Mouse (Mus musculus) hindbrain, embryonic 12.5 days (tissue): ENCODE measurements at regions not wholly inside any gene's neighbourhood (a gene's known extent, or its start where the extent isn't known, plus 50 kb on each side); places are given as distances from the start of the nearest gene placed in this dataset.

Experiments
- ATAC-seq: fragments of 200-750 bp; cut with Nextera tagmentation; 2 replicates; pipeline ENCODE4 v1.8.0; 2017; ENCODE audit warnings: moderate TSS enrichment; ENCODE audit not compliant: low FRiP score
- H3K27ac ChIP-seq: fragments of 300-500 bp; sonication (generic); 2 replicates; pipeline ENCODE4 v1.5.1; 2016; ENCODE audit warnings: mild to moderate bottlenecking
- H3K27me3 ChIP-seq: fragments of 300-500 bp; sonication (generic); 2 replicates; pipeline ENCODE4 v1.6.1; 2016; ENCODE audit warnings: mild to moderate bottlenecking
- H3K36me3 ChIP-seq: fragments of 300-500 bp; sonication (generic); 2 replicates; pipeline ENCODE4 v1.6.1; 2016; ENCODE audit warnings: mild to moderate bottlenecking
- H3K4me1 ChIP-seq: fragments of 300-500 bp; sonication (generic); 2 replicates; pipeline ENCODE4 v1.6.1; 2016
- H3K4me2 ChIP-seq: fragments of 300-500 bp; sonication (generic); replicated peaks from 2 replicates; pipeline ENCODE4 v1.6.1; 2016; ENCODE audit warnings: mild to moderate bottlenecking
- H3K4me3 ChIP-seq: fragments of 300-500 bp; sonication (generic); 2 replicates; pipeline ENCODE4 v1.5.1; 2016; ENCODE audit warnings: mild to moderate bottlenecking
- H3K9ac ChIP-seq: fragments of 300-500 bp; sonication (generic); 2 replicates; pipeline ENCODE4 v1.6.1; 2016; ENCODE audit warnings: mild to moderate bottlenecking, moderate library complexity
- H3K9me3 ChIP-seq: fragments of 300-500 bp; sonication (generic); replicated peaks from 2 replicates; pipeline ENCODE4 v1.6.1; 2016; ENCODE audit warnings: mild to moderate bottlenecking
- WGBS: fragments of 180-500 bp; shearing (Covaris S2); methylation state at CpG from one replicate; pipeline ENCODE4 v1.1.7; 2016; 5-methylcytosine and 5-hydroxymethylcytosine counted together

DNA sequence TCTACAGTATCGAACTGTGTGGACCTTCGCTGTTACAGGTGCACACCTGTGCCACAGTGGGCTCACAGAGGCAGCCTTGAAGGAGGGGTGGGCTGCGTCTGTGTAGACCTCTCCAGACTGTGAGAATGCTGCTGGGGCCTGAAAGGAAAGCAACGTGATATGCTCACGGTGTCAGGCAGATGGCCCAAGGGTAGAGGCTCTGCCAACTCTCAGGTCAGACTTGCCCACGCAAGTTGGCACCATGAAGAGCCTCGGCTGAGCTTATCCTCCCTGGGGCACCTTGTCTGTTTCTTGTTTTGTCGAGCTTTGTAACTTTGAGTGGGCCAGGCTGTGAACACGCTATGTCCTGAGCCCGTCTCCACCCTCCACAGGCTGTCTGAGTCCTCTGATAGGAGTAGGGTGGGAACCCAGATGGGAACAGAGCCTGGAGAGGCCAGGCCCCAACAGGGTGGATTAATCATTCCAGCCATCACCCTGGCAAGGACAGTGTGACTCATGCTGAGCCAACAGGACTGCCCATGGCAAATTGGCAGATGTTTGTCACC is 558.6 kb downstream of the Vrk1 start:
- H3K27ac ChIP-seq = no peak overlapping the region
- no peak overlapping the region for H3K9ac ChIP-seq
- no peak for ATAC-seq
- no peaks in the 10 kb centered on the region for H3K9me3 ChIP-seq
- 0 out of 2 replicates have a peak, but pooled peaks cover 3% of the 10 kb centered on the region for H3K27me3 ChIP-seq
- peaks cover 4% of the 10 kb centered on the region; the same call in 1 of the 2 replicates for H3K4me1 ChIP-seq
- H3K4me3 ChIP-seq = no peak overlapping the region
- 91% methylated on average over 10 of the region's 10 CpGs for WGBS
- H3K4me2 ChIP-seq = no peak overlapping the region
- no peaks in the 10 kb centered on the region for H3K36me3 ChIP-seq

DNA sequence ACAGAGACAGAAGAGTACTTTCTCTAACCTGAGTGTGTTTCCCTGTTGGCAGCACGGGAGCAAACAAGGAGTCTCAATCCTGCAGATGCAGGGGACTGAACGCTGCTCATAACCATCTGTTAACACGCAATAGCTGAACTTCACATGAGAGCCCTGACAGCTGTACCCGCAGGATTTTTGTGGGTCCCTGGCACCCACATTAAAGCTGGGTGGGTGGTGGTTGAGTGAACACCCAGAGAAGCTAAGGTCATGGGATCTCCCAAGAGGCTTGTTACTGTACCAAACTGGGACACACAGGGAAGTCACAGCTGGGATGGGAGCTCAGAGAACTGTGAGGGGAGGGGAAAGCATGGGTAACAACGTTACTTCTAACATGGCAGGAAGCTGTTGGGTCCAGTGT is 562.9 kb downstream of the Vrk1 start:
- no peaks in the 10 kb centered on the region for H3K9me3 ChIP-seq
- no peaks in the 10 kb centered on the region for H3K36me3 ChIP-seq
- H3K9ac ChIP-seq = no peak overlapping the region
- H3K4me3 ChIP-seq = no peak overlapping the region
- ATAC-seq = no peak
- no peak overlapping the region for H3K4me2 ChIP-seq
- H3K27me3 ChIP-seq = 0 out of 2 replicates have a peak, but pooled peaks cover 3% of the 10 kb centered on the region
- no peak overlapping the region for H3K27ac ChIP-seq
- WGBS = 90% methylated on average over 5 of the region's 5 CpGs
- no peaks in the 10 kb centered on the region for H3K4me1 ChIP-seq

DNA sequence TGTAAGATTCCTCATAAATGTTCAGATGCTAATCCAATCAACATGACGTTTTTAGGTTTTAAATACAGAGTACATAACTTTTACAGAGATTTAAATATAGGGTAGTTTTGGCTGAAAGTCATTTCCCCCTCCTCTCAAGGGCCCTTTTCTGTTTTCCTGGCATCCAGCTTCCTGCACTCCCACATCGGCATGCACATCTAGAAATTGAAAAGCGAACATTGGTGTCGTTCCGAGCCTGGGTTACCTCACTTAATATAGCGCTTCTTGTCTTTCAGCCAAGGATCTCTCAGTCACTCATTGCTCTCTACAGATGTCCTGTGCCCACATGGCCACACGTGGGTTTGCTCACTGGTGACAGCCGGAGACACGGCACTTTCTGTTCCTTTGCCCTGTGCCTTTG is 572.7 kb downstream of the Vrk1 start:
- Histone ChIP-seq H3K4me3 (no peak overlapping the region), H3K9ac (no peak overlapping the region), H3K4me2 (no peak overlapping the region), H3K9me3 (no peaks in the 10 kb centered on the region), H3K27me3 (no peaks in the 10 kb centered on the region), H3K4me1 (no peaks in the 10 kb centered on the region), H3K27ac (no peak overlapping the region), H3K36me3 (no peaks in the 10 kb centered on the region)
- WGBS = 75% methylated on average over 9 of the region's 9 CpGs
- ATAC-seq = no peak

DNA sequence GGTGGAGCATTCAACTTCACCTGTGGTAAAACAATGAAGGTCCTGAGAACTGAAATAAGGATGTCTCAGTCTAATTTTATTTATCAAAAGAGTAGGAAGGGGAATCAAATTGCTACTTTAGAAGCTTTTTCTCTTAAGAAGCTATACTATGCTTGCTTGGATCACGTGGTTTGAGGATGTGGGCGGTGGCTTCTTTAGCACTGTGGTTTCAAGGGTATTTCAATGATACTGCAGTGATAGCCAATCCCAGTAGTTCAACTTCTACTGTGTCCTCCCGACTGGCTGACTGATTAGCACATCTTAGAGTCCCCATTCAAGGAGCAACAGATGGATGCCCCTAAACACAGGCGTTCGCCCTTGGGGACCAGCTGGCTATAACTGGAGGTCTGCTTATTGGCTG is 575.6 kb downstream of the Vrk1 start:
- Histone ChIP-seq H3K4me1 (no peaks in the 10 kb centered on the region), H3K4me3 (no peak overlapping the region), H3K27me3 (no peaks in the 10 kb centered on the region), H3K4me2 (no peak overlapping the region), H3K27ac (no peak overlapping the region), H3K9ac (no peak overlapping the region), H3K9me3 (no peaks in the 10 kb centered on the region), H3K36me3 (no peaks in the 10 kb centered on the region)
- 90% methylated on average over 5 of the region's 5 CpGs for WGBS
- ATAC-seq = no peak

GRCm38 (mm10) chr12:106592686-106593085 is 582.7 kb downstream of the Vrk1 start:
- no peaks in the 10 kb centered on the region for H3K36me3 ChIP-seq
- peaks cover 6% of the 10 kb centered on the region for H3K4me1 ChIP-seq
- WGBS = 83% methylated on average over 9 of the region's 9 CpGs

GRCm38 (mm10) chr12:106597636-106598035 is 587.6 kb downstream of the Vrk1 start:
- H3K36me3 ChIP-seq = no peaks in the 10 kb centered on the region
- H3K27ac ChIP-seq = 0 out of 2 replicates have a peak overlapping the region, but pooled peaks have one; percentile 37
- no peak overlapping the region for H3K4me3 ChIP-seq
- H3K27me3 ChIP-seq = no peaks in the 10 kb centered on the region
- no peak for ATAC-seq
- WGBS = 33% methylated on average over 12 of the region's 12 CpGs
- no peak overlapping the region for H3K9ac ChIP-seq
- H3K4me2 ChIP-seq = 0 out of 2 replicates have a peak overlapping the region, but pooled peaks have one; percentile 15
- no peaks in the 10 kb centered on the region for H3K9me3 ChIP-seq
- H3K4me1 ChIP-seq = peaks cover 6% of the 10 kb centered on the region

More at GRCm38 (mm10) chr12:106592686-106593085, 582.7 kb downstream of the Vrk1 start:
- Histone ChIP-seq H3K9me3 (no peaks in the 10 kb centered on the region), H3K9ac (no peak overlapping the region), H3K27ac (no peak overlapping the region), H3K4me3 (no peak overlapping the region), H3K4me2 (no peak overlapping the region), H3K27me3 (no peaks in the 10 kb centered on the region)
- no peak for ATAC-seq

DNA sequence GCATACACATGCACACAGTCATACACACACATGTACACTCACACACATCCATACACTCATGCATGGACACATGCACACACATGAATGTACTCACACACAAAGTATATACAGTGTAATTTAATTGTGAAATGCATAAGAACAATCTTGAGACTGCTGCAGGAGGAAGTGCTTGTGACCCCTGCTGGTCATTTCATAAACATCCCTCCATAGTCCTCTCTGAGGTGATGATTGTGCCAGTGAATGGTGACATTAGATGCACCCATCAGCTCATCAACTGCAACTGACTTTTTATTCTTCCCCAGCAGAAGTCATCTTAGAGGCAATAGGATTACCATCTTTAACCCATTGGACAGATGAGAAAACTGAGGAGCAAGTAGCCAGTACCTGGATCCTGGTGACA is 597.2 kb downstream of the Vrk1 start:
- no peak overlapping the region for H3K9ac ChIP-seq
- H3K27ac ChIP-seq = peak overlapping the region; percentile 57

GRCm38 (mm10) chr12:106607655-106608337 is 597.8 kb downstream of the Vrk1 start:
- Histone ChIP-seq H3K9ac (no peak overlapping the region), H3K9me3 (no peaks in the 10 kb centered on the region), H3K36me3 (no peaks in the 10 kb centered on the region), H3K4me1 (peaks cover 9% of the 10 kb centered on the region), H3K27me3 (no peaks in the 10 kb centered on the region), H3K4me3 (no peak overlapping the region), H3K27ac (peak overlapping the region; percentile 57), H3K4me2 (no peak overlapping the region)
- peak; percentile 48 for ATAC-seq
- WGBS = 49% methylated on average over 9 of the region's 11 CpGs

More for the DNA sequence above, 597.2 kb downstream of the Vrk1 start:
- Histone ChIP-seq H3K4me1 (peaks cover 9% of the 10 kb centered on the region), H3K9me3 (no peaks in the 10 kb centered on the region), H3K4me2 (no peak overlapping the region), H3K4me3 (no peak overlapping the region), H3K36me3 (no peaks in the 10 kb centered on the region), H3K27me3 (no peaks in the 10 kb centered on the region)
- ATAC-seq = no peak

DNA sequence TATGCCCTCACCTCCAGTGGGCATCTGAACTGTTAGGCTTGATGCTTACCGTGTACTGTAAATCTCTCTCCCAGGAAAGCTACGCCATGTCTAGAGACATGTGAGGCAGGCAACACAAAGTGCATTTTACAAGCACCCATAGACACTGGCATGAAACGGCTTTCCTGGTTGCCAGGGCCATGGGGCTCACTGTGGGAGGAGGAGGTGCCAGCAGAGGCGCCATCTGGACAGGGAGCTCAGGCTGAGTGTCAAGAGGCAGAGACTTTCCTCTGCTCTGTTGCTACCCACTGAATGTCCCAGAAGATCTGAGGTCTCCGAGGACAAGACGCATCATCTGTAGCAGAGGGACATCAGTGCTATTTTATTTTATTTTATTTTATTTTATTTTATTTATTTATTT is 608.7 kb downstream of the Vrk1 start:
- Histone ChIP-seq H3K9me3 (no peaks in the 10 kb centered on the region), H3K27me3 (no peaks in the 10 kb centered on the region), H3K4me1 (no peaks in the 10 kb centered on the region), H3K9ac (no peak overlapping the region), H3K36me3 (no peaks in the 10 kb centered on the region), H3K4me3 (no peak overlapping the region), H3K27ac (no peak overlapping the region), H3K4me2 (no peak overlapping the region)
- no peak for ATAC-seq
- 95% methylated on average over 6 of the region's 6 CpGs for WGBS

GRCm38 (mm10) chr12:106626786-106627185 is 616.8 kb downstream of the Vrk1 start:
- Histone ChIP-seq H3K4me2 (0 out of 2 replicates have a peak overlapping the region, but pooled peaks have one; percentile 3), H3K27ac (0 out of 2 replicates have a peak overlapping the region, but pooled peaks have one; percentile 18), H3K36me3 (no peaks in the 10 kb centered on the region), H3K4me1 (peaks cover 2% of the 10 kb centered on the region; the same call in 1 of the 2 replicates), H3K9me3 (no peaks in the 10 kb centered on the region), H3K9ac (0 out of 2 replicates have a peak overlapping the region, but pooled peaks have one; percentile 32), H3K27me3 (no peaks in the 10 kb centered on the region), H3K4me3 (no peak overlapping the region)
- 44% methylated on average over 15 of the region's 15 CpGs for WGBS
- no peak for ATAC-seq

DNA sequence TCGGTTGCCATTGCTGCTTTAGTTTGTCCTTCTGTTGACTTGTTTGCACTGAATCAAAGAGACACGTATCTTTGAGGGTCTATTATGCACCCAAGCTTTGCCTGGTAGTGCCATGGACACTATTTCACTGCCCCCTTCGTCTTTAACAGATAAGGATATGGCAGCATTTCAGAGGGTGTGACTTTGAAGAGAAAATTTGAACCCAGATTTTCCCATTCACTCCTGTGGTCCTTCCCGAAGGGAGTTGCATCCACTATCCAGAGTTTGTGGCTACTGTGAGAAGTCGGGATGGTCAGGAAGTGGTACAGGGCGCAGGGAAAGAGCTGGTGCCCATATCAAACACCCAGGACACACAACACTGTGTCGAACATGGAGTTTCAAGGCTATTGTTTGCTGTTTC is 622.5 kb downstream of the Vrk1 start:
- H3K27me3 ChIP-seq = no peaks in the 10 kb centered on the region
- H3K4me1 ChIP-seq = no peaks in the 10 kb centered on the region
- H3K9ac ChIP-seq = no peak overlapping the region
- 85% methylated on average over 7 of the region's 7 CpGs for WGBS
- H3K4me3 ChIP-seq = no peak overlapping the region
- H3K36me3 ChIP-seq = no peaks in the 10 kb centered on the region
- ATAC-seq = no peak
- no peak overlapping the region for H3K4me2 ChIP-seq
- H3K9me3 ChIP-seq = no peaks in the 10 kb centered on the region
- H3K27ac ChIP-seq = no peak overlapping the region

GRCm38 (mm10) chr12:106633096-106633495 is 623.1 kb downstream of the Vrk1 start:
- H3K9ac ChIP-seq = no peak overlapping the region
- H3K4me3 ChIP-seq = no peak overlapping the region
- no peaks in the 10 kb centered on the region for H3K27me3 ChIP-seq
- no peaks in the 10 kb centered on the region for H3K4me1 ChIP-seq
- H3K9me3 ChIP-seq = no peaks in the 10 kb centered on the region
- no peak overlapping the region for H3K4me2 ChIP-seq
- ATAC-seq = no peak
- H3K27ac ChIP-seq = no peak overlapping the region
- no peaks in the 10 kb centered on the region for H3K36me3 ChIP-seq
- 11% methylated on average over 8 of the region's 8 CpGs for WGBS

GRCm38 (mm10) chr12:106658317-106658716 is 648.3 kb downstream of the Vrk1 start:
- H3K9ac ChIP-seq = no peak overlapping the region
- H3K4me1 ChIP-seq = peaks cover 8% of the 10 kb centered on the region
- H3K36me3 ChIP-seq = no peaks in the 10 kb centered on the region
- H3K4me3 ChIP-seq = no peak overlapping the region
- 0 out of 2 replicates have a peak, but pooled peaks have one; percentile 43 for ATAC-seq
- H3K27me3 ChIP-seq = no peaks in the 10 kb centered on the region
- 23% methylated on average over 8 of the region's 8 CpGs for WGBS
- H3K4me2 ChIP-seq = 0 out of 2 replicates have a peak overlapping the region, but pooled peaks have one; percentile 8
- H3K27ac ChIP-seq = no peak overlapping the region
- no peaks in the 10 kb centered on the region for H3K9me3 ChIP-seq
